Mouse (Mus musculus) myocyte (in vitro differentiated cells): ENCODE results near the gene Pitx3. TPM values are rescaled to one million over a fixed set of nuclear protein-coding genes. Genes with fewer than 3 reads are reported as not detected.

Source experiments
- H3K27me3 ChIP-seq: one replicate; pipeline ENCODE4 v1.6.1; 2011; ENCODE audit not compliant: control insufficient read depth, insufficient read depth, insufficient read length
- H3K36me3 ChIP-seq: one replicate; pipeline ENCODE4 v1.6.1; 2011; ENCODE audit not compliant: control insufficient read depth, insufficient read depth
- H3K4me2 ChIP-seq: one replicate; pipeline ENCODE4 v1.6.1; 2011; ENCODE audit warnings: low read depth, control low read depth
- H3K4me3 ChIP-seq: one replicate; pipeline ENCODE4 v1.5.1; 2011; ENCODE audit warnings: mild to moderate bottlenecking, control low read depth, moderate library complexity
- H3K79me2 ChIP-seq: one replicate; pipeline ENCODE4 v1.6.1; 2011; ENCODE audit not compliant: control insufficient read depth, insufficient read depth
- H3ac ChIP-seq: one replicate; pipeline ENCODE4 v1.6.1; 2011; ENCODE audit not compliant: control insufficient read depth, insufficient read length
- CEBPB ChIP-seq: IDR thresholded peaks from 2 replicates; pipeline ENCODE4 v1.6.1; 2011; ENCODE audit warnings: mild to moderate bottlenecking, moderate library complexity; ENCODE audit not compliant: poor library complexity, insufficient read depth, severe bottlenecking
- E2F4 ChIP-seq: IDR thresholded peaks from one replicate; pipeline ENCODE4 v1.6.1; 2011; ENCODE audit warnings: mild to moderate bottlenecking, control low read depth, moderate library complexity; ENCODE audit not compliant: insufficient read depth
- MAX ChIP-seq: IDR thresholded peaks from one replicate; pipeline ENCODE4 v1.6.1; 2011; ENCODE audit warnings: low read depth, mild to moderate bottlenecking, control low read depth
- MYOD1 ChIP-seq, 3 experiments: IDR thresholded peaks; one replicate each; pipeline ENCODE4 v1.6.1; 2011; ENCODE audit warnings: control low read depth in 2 of 3, low read depth in 2 of 3, mild to moderate bottlenecking in 2 of 3, moderate library complexity in 1 of 3; ENCODE audit not compliant: insufficient read length in 2 of 3, control insufficient read depth in 1 of 3
- MYOG ChIP-seq, 3 experiments: IDR thresholded peaks; one replicate each; pipeline ENCODE4 v1.6.1; 2011; ENCODE audit warnings: control low read depth in 2 of 3, low read depth in 2 of 3, mild to moderate bottlenecking in 2 of 3; ENCODE audit not compliant: insufficient read length in 2 of 3, control insufficient read depth in 1 of 3, insufficient read depth in 1 of 3
- POLR2A ChIP-seq: IDR thresholded peaks from one replicate; pipeline ENCODE4 v1.6.1; 2011; ENCODE audit warnings: low read depth, mild to moderate bottlenecking, control low read depth, moderate library complexity; ENCODE audit not compliant: insufficient read length
- POLR2AphosphoS2 ChIP-seq: IDR thresholded peaks from one replicate; pipeline ENCODE4 v1.6.1; 2011; ENCODE audit warnings: low read depth, control low read depth; ENCODE audit not compliant: insufficient read length
- REST ChIP-seq: IDR thresholded peaks from one replicate; pipeline ENCODE4 v1.6.1; 2011; ENCODE audit warnings: mild to moderate bottlenecking, control low read depth, moderate library complexity; ENCODE audit not compliant: insufficient read depth, insufficient read length
- SRF ChIP-seq: IDR thresholded peaks from one replicate; pipeline ENCODE4 v1.6.1; 2011; ENCODE audit warnings: low read depth; ENCODE audit not compliant: control insufficient read depth, insufficient read length
- TCF12 ChIP-seq: IDR thresholded peaks from one replicate; pipeline ENCODE4 v1.6.1; 2011; ENCODE audit warnings: mild to moderate bottlenecking, control low read depth; ENCODE audit not compliant: poor library complexity, insufficient read depth, severe bottlenecking
- TCF3 ChIP-seq: IDR thresholded peaks from one replicate; pipeline ENCODE4 v1.6.1; 2011; ENCODE audit warnings: low read depth, control low read depth; ENCODE audit not compliant: insufficient read length
- USF1 ChIP-seq: IDR thresholded peaks from one replicate; pipeline ENCODE4 v1.6.1; 2011; ENCODE audit warnings: low read depth, mild to moderate bottlenecking, control low read depth, moderate library complexity
- polyA plus RNA-seq: library from polyadenylated mRNA; unstranded; fragments of >200 nt; fragmentation: generic; extraction: Trizol; gene quantifications from one replicate; pipeline ENCODE4 v1.2.1, GENCODE M21; 2012; ENCODE audit warnings: missing spikeins

The Pitx3 gene
- polyA plus RNA-seq, 1 experiment = 9.3 TPM

- H3K27me3 ChIP-seq = no peaks in the 10 kb centered on the region
- no peaks in the 10 kb centered on the region for H3K36me3 ChIP-seq
- no peak overlapping the region for H3K4me3 ChIP-seq
- no peak for TF ChIP-seq MYOD1 (IDR thresholded peaks at IDR 0.05; ENCODE audit: control insufficient read depth in 1 of 3, insufficient read length in 2 of 3, low read depth in 2 of 3)
- TF ChIP-seq TCF12 = no peak
- no peak for TF ChIP-seq POLR2A
- TF ChIP-seq E2F4 = no peak
- TF ChIP-seq MYOG (IDR thresholded peaks at IDR 0.05; ENCODE audit: control insufficient read depth in 1 of 3, insufficient read depth in 1 of 3, insufficient read length in 2 of 3, low read depth in 2 of 3) = no peak
- TF ChIP-seq CEBPB = no peak
- no peak for TF ChIP-seq USF1
- TF ChIP-seq SRF = no peak
- no peak for TF ChIP-seq TCF3
- no peak for TF ChIP-seq REST
- TF ChIP-seq POLR2AphosphoS2 = no peak
- TF ChIP-seq MAX = no peak
- H3K79me2 ChIP-seq = peaks cover 43% of the 10 kb centered on the region
- no peak overlapping the region for H3ac ChIP-seq
- H3K4me2 ChIP-seq = no peak overlapping the region
These were observed 32.1 kb upstream of the Pitx3 start for GRCm38 (mm10) chr19:46180274-46180673.

GRCm38 (mm10) chr19:46177046-46177445 is 28.9 kb upstream of the Pitx3 start:
- no peak overlapping the region for H3ac ChIP-seq

DNA sequence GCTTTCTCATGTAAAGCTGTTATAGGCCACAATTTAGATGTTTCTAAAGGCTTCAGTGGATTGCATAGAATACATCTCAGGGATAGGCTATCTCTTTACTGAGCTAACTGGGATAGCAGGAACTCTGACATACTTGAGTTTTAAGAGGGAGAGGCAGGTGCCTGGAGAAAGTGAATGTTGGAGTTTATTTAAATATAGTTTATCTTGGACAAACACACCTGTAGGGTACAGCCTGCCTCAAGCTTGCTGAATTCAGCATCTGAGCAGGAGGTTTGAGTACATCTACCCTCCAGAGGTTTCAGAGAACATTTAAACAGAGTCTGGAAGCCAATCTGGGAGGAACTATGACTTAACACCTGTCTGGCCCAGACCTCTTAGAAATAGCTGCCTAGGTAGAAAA is 27.0 kb upstream of the Pitx3 start:
- Histone ChIP-seq H3K36me3 (peaks cover 22% of the 10 kb centered on the region), H3K27me3 (no peaks in the 10 kb centered on the region), H3ac (no peak overlapping the region), H3K79me2 (peaks cover 22% of the 10 kb centered on the region), H3K4me3 (no peak overlapping the region), H3K4me2 (no peak overlapping the region)
- TF ChIP-seq SRF (no peak), REST (no peak), USF1 (no peak), TCF12 (no peak), E2F4 (no peak), MAX (no peak), MYOD1 (IDR thresholded peaks at IDR 0.05; ENCODE audit: control insufficient read depth in 1 of 3, insufficient read length in 2 of 3, low read depth in 2 of 3) (no peak), CEBPB (no peak), POLR2A (no peak), TCF3 (no peak), MYOG (IDR thresholded peaks at IDR 0.05; ENCODE audit: control insufficient read depth in 1 of 3, insufficient read depth in 1 of 3, insufficient read length in 2 of 3, low read depth in 2 of 3) (no peak), POLR2AphosphoS2 (no peak)

More at GRCm38 (mm10) chr19:46177046-46177445, 28.9 kb upstream of the Pitx3 start:
- Histone ChIP-seq H3K36me3 (peaks cover 5% of the 10 kb centered on the region), H3K4me3 (no peak overlapping the region), H3K27me3 (no peaks in the 10 kb centered on the region), H3K4me2 (peak overlapping the region; percentile 15), H3K79me2 (peaks cover 27% of the 10 kb centered on the region)
- TF ChIP-seq MYOD1 (IDR thresholded peaks at IDR 0.05; ENCODE audit: control insufficient read depth in 1 of 3, insufficient read length in 2 of 3, low read depth in 2 of 3) = no peak
- no peak for TF ChIP-seq SRF
- TF ChIP-seq TCF12 = no peak
- TF ChIP-seq POLR2A = no peak
- no peak for TF ChIP-seq MYOG (IDR thresholded peaks at IDR 0.05; ENCODE audit: control insufficient read depth in 1 of 3, insufficient read depth in 1 of 3, insufficient read length in 2 of 3, low read depth in 2 of 3)
- TF ChIP-seq USF1 = no peak
- no peak for TF ChIP-seq E2F4
- TF ChIP-seq MAX = no peak
- no peak for TF ChIP-seq REST
- TF ChIP-seq TCF3 = no peak
- TF ChIP-seq CEBPB = no peak
- TF ChIP-seq POLR2AphosphoS2 = no peak

DNA sequence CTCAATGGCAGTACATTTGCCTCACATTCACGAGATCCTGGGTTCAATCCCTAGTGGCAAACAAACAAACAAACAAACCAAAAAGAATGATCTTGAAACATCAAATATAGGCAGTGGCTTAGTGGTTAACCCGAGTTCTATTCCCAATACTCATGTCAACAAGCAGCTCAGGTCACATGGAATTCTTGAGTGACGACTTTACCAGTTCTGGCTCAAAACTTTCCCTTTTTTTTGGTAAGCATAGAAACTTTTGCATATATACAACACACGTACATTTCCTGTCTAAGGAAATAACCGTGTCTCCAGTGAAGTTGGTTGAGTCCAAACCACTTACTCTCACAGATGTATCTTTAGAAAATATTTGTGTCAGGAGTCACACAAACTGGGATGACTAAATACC is 24.4 kb upstream of the Pitx3 start:
- TF ChIP-seq MYOG (IDR thresholded peaks at IDR 0.05; ENCODE audit: control insufficient read depth in 1 of 3, insufficient read depth in 1 of 3, insufficient read length in 2 of 3, low read depth in 2 of 3) (no peak), USF1 (no peak), MYOD1 (IDR thresholded peaks at IDR 0.05; ENCODE audit: control insufficient read depth in 1 of 3, insufficient read length in 2 of 3, low read depth in 2 of 3) (no peak), MAX (no peak), TCF3 (no peak), TCF12 (no peak), POLR2A (no peak), POLR2AphosphoS2 (no peak), CEBPB (no peak), REST (no peak), SRF (no peak), E2F4 (no peak)
- H3K4me2 ChIP-seq = no peak overlapping the region
- H3K79me2 ChIP-seq = peaks cover 13% of the 10 kb centered on the region
- H3K36me3 ChIP-seq = peaks cover 22% of the 10 kb centered on the region
- no peak overlapping the region for H3K4me3 ChIP-seq
- no peaks in the 10 kb centered on the region for H3K27me3 ChIP-seq
- H3ac ChIP-seq = no peak overlapping the region
